Mouse (Mus musculus) c-Kit-negative CD71-positive TER-119-positive erythroid progenitor cells, embryonic 14.5 days (primary cell): ENCODE data around the gene Rbm25.

Source experiments
- DNase-seq: peaks from one replicate; pipeline ENCODE4 v3.0.0-alpha.2; 2013; ENCODE audit warnings: low read depth, low spot score

The Rbm25 gene

DNA sequence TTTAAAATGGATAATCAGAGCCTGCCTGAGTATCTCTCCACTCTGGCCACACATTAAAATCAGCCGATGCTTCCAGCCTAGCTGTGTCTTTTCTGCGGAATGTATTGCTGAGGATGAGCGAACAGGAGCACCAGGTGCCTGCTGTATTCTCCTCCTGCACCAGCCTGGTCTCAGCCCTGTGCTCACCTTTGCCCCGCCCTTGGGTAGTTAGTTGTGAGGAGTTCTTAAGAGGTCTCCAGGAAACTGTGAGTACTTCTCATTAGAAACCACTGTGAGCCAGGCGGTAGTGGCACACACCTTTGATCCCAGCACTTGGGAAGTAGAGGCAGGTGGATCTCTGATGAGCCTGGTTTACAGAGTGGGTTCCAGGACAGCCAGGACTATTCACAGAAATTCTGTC lies 101.2 kb downstream of the Rbm25 start:
- DNase-seq = no peak
